Mouse (Mus musculus) kidney, postnatal 25 days (tissue): Measurements from ENCODE around the gene Fbxo41.

Experiments
- DNase-seq, 2 experiments: peaks; one replicate each; pipeline ENCODE4 v3.0.0; 2021; ENCODE audit warnings: mixed read lengths in 2 of 2

Fbxo41 gene

DNA sequence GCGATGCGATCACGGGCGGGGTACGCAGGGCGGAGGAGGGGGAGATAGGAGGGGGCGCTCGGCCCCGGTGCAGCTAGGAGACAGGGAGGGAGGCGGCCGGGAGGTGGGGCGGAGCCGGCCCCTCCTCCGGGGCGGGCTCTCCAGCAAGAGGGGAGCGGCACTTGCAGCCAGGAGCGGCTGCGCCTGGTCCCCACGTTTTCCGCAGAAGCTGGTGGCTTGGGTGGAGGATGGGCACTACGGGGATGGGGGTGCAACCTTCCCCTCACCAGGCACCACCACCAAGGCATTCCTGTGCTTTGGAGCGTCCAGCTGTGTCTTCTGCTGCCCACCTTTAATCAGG lies at the start of gene Fbxo41:
Gene Fbxo41 (minus strand): TSS at position 84 of the 340 bp plus-strand sequence.
- DNase-seq = no peak

DNA sequence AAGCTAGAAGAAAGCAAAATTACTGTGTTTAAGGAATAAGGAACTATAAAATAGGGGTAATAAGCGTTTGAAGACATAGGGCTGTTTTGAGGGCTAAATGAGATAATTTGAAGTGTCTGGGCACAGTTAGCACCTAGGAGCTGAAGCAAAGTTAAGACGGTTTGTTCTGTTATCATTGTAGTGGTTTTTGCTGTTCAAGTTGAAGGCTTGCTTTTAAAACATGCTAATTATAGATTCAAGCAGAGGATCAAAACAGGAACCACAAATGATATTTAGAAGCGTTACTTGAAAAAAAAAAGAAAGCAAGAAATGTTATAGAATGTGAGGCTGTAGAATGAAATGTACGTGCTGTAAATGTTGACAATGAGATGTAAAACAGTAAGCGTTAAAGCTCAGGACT lies 44.8 kb upstream of the Fbxo41 start:
- DNase-seq = no peak

DNA sequence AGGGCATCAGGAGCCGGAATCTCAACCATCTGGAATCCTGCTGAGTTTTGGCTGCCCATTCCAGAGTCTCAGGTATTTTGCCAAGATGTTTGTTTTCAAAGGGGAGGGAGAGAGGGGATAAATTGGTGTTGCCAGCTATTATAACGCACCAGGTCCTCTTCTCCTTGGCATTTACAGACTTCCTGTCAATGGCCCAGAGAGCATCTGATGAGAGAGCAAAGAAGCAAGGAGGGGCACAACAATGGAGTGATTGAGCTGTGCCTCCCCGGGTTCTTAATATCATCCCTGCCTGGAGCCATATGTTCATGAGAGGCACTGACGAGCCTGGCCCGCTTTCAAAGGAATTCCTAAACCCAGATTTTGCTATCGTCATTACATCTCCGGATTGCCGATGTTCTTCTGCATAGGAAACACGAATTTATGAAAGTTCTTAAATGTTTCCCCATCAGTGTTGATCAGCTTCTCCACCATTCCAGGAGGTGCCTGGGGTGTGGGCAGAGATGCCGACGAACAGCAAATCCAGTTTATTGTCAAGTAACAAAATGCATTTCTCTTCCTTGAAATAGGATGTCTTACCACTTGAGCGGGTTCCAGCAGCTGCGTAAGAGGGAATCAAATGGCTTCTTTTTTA lies 41.6 kb upstream of the Fbxo41 start:
- no peak for DNase-seq

DNA sequence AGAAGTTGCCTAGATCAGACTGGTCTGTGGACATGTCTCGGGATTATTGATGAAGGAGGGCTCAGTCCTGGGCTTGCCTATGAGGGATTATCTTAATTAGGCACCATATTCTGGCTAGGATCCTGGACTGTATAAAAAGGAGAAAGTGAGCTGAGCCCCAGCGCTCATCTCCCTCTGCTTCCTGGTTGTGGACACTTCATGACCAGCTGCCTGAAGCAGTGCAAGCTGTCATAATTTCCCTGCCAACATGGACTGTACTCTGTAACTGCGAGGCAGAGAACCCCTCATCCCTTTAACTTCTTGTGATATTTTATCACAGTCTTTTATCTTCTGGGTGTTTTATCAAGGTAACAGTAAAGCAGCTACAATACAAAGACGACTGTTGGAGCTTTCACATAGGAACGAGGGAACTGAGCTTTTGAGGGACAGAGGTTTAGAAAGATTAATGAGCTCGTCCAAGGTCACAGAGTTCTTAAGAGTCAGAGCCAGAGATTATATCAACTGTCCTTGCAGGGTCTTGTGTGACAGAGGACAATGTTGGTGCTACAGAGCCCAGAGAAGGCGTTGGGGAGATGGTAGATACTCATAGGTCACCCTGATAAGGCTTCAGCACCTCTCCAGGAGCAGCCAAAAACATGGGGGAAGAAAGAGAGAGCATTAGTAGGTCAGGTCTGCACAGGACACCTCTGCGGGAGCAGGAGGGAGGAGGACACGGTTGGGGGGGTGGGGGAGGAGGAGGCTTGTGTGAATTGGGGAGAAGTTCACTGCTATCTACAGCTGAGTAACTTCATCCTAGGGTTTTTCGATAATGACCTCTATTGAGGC lies 40.8 kb upstream of the Fbxo41 start:
- no peak for DNase-seq

DNA sequence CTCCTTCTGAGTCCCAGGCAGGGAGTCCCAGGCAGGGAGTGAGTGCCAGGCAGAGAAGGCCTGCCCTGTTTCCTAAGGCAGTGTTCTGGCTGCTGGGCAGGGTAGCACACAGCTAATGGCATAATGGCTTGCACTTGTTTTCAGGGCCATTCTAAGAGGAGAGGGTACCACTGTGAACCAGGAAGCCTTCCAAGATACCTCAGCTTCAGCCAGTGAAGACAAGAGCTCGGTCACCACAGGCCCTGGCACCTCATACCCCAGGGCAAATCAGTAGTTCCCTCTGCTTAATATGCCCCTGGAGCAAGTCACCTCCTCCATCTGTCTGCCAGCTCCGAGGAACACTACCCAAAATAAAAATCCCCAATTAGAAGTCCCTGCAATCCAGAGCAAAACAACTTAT lies 20.0 kb upstream of the Fbxo41 start:
- DNase-seq = no peak

DNA sequence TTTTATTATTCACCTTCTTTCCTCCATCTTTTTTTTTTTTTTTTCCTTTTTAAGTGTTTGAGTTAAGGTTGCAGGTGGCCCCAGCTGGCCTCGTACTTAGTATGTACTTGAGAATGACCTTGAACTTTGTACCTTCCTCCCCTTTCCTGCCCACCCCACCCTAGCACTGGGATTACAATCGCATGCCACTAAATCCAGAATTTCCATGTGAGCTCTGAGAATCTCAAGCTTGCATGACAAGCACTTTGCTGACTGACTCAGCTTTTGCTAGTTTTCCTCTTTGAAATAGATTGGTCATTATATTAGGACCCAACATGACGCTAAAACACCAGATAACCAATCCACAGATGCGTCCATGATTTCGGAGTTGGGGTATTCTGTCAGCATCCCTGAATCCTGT lies 19.2 kb upstream of the Fbxo41 start:
- DNase-seq = no peak

DNA sequence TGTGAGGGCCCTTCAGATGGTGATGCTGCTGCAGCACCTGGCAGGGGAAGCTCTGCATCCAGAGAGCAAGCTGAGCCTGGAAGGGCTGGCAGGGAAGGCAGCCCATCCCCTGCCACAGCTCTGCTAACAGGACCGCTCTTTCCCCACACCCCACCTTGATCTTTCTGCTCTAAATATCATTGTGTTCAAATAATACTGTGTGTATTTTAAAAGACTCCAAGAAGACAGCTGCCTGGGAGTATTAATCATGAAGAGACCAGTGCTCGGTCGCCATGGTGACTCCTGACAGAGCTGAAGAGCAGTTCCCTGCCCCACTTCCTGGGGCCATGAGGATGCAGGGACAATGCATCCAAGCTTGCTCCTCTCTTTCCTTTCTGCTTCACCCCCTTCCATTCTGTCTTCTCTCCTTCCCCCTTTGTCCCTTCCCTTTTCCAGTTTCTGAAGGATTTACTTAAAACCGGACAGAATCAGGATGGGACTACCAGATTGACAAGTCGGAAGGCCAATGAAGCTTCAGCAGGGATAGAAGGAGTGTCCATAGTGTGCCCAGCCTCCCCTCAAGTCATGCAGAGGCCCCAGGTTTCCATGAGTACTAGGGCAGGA lies 15.4 kb upstream of the Fbxo41 start:
- DNase-seq = no peak

DNA sequence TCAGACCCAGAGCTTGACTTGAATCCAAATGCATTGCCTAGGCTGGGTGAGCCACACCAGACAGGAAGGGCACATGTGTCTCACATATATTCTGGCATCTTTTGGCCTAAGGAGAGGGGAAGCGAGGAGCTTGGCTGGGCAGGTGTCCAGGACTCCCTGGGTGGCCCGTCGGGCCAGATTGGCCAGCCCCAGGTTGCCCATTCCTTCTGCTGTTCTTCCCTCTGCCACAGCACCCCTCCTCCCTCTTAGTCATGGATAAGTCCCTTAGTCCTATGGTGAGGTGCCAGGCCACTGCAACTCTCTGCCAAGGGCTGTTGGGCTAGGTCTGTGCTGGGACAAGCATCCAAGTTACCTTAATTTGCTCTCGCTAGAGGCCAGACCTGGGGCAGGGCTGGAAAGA lies 13.1 kb upstream of the Fbxo41 start:
- no peak for DNase-seq

DNA sequence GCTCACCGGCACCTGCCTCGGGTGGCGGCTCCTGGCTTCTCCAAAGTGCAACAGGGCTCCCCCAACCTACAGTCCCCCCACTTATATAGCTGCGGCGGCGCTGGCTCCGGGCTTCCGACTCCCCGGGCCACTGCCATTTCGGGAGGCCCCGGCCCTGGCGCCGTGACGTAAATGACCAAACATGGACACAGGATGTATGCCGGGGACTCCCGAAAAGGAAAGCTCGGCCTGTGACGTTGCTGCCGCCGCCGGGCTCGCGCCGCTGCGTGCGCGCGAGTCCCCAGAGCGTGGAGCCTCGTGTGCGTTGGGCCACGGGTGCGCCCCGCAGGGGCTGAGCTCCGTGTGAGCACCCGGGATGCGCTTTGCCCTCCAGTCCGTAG lies 10.7 kb upstream of the Fbxo41 start, which contains the start of gene Egr4:
Gene Egr4 (minus strand): TSS at position 59 of the 380 bp plus-strand sequence.
- DNase-seq = no peak

DNA sequence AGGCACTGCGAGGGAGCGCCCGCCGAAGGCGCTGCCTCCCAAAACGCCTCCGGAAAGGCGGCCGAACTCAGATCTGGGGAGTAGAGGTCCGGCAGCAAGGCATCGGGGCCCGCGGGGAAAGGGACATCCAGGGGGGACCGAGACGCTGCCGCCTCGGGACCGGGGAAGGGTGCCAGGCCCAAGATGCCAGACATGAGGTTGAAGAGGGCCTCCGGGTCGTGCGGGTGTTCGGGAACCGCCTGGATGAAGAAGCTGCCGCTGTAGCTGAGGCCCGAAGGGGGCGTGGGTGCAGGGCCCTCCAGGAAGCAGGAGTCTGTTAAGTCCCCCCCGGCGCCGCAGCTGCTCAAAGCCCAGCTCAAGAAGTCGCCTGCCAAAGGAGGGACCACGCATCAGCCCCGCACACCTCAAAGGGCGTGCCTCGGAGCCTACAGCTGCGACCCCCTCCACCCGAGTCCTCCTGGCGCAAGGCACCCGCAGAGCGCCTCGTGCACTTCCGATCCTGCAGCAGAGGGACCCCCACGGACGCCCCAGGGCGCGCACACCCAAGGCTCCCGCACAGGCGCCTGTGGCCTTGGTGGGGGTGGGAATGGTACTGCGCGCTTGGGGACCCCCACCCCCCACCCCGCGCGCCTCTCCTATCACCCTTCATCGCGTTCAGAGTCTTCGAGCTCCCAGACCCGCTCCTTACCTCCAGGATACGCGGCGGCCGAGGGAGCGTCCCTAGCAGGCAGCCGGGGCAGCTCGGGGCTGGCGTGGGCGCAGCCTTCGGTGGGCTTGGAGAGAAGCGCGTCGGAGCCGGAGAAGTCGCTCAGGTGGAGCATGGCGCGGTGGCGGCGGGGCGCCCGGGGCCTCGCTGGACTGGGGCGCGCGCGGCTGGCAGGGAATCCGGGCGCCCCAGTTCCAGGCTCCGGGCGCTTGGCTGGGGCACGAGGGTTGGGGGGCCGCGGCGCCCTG lies 10.1 kb upstream of the Fbxo41 start:
- no peak for DNase-seq

DNA sequence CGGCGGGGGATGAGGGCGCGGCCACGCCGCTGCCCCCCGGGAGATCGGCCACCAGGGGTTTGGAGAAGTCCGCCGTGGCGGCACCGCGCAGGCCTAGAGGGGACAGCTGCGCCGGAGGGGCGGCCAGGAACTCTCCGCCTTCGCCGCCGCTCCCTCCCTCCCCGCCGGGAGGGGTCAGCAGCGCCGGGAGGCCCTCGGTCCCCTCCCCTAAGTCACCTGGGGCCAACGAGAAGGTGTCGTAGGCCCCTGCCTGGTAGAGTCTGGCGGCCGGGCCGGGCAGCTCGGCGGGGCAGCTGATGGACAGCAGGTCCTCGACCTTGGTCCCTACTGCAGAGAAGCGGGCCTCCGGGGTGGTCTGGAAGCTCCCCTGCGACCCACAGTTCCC lies 9.3 kb upstream of the Fbxo41 start:
- no peak for DNase-seq

DNA sequence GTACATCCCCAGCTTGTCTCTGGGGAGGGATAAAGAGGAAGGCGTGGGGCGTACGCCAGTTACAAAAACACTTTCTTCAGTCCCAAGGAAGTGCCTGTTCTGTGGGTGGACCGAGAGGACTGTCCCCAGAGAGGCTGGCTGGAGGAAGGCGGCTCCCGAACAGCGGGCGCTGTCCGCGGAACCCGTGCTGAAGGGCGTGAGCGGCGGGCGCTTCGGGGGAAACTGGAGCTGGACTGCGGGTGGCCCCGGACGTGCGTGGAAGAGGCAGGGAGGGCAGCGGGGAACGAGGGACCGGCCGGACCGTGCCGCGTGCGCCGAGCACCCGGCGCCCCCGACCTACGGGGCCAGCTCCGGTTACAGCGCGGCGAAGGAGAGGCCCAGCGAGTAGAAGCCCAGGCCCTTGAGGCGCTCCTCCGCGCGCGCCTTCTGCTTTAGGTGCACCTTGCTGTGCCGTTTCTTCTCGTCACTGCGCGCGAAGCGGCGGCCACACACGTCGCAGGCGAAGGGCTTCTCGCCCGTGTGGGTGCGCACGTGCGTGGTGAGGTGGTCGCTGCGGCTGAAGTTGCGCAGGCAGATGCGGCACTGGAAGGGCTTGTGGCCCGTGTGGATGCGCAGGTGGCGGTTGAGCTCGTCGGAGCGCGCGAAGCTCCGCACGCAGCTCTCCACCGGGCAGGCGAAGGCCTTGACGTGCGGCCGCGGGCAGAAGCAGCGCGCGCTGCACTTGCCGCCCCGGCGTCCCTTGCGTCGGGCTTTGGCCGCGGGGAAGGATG lies 8.7 kb upstream of the Fbxo41 start:
- peak; percentile 28 to 47 for DNase-seq

DNA sequence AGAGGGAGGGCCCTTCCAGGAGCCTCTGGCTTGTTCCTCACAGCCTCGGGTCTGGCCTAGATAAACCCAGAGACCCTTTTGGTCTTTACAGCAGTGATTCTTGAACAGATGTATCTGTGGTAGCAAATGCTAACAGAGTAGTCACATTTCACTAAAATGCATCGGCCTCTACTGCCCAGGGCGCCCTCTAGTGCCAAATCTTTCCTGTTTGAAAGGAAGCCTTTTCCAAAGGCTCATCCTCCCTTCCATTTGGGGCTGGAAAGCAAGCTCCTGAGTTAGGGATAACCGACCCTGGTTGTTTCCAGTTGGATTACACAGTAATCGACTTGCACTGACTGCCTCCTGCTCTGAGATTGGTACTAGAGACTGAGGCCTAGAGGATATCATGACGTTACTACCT lies 7.7 kb upstream of the Fbxo41 start:
- peak in 1 of 2 experiments; percentile 69 for DNase-seq

DNA sequence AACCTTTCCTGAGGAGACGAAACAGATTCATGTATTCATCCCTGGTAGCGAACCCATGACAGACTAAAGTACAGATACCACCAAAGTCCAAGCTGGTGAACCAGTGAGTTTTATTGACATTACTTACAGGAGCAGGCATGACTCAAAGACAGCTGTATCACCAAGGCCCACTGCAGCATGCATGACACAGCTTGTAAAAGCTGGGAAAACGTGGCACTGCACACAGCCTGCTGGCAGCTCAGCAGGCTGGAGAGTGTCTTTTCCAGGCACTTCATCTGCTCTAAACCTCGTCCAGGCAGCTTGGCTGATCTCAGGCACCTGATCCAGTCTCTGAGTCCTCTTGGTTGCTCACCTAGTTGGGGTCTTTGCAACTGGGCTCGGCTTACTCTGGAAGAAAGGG lies 5.8 kb upstream of the Fbxo41 start:
- DNase-seq = no peak

DNA sequence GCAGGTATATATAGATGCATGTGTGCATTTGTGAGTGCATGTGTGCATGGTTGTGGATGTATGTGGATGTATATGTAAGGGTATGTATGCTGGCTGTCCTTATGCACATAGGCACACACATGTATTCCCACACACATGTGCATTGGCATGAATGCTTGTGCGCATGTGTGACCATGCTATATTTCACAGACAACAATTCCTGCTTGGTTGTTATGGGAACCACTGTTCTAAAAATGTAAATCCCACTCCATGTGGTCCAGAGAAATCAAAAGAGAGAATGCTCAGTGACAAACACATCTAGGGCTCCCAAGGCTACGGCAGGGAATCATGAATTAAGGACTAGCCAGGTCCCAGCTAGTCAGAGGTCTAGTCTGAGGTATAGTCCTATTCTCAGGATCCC lies 2.1 kb upstream of the Fbxo41 start:
- DNase-seq = no peak

DNA sequence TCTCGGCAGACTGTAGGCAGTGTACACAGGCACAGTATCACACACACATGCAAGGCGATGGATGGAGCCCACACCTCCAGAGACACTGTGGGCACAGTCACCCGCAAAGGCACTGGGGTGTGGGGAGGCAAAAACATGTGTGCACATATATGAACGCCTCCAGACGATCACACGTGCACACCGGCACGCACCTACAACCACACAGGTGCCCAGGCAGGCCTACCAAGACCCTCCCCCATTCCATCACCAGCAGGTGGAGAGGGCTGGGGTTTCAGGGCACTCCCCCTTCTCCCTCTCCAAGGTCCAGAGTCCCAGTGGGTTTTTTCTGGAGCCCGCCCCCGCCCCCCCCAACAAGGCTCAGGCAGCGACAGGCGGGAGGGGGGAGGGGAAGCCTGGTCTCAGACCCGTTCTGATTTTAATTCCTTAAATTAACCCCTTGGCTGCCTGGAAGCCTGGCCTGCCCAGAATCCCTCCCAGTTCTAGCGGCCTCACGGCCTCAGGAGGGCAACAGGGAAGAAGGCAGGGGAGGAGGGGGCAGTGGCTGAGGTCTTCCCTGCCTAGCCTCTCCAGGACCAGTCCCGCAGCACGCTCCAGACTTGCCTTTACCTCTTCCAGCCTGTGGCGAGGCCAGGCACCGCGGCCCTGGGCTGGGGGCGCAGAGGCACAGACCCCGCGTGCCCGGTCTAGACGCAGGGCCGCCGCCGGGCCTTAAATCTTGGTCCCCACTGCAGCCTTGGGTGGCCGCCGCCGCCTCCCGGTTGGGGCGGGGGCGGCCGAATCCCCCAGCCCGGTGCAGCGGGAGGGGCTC lies 487 bp downstream of the Fbxo41 start:
- DNase-seq = no peak

DNA sequence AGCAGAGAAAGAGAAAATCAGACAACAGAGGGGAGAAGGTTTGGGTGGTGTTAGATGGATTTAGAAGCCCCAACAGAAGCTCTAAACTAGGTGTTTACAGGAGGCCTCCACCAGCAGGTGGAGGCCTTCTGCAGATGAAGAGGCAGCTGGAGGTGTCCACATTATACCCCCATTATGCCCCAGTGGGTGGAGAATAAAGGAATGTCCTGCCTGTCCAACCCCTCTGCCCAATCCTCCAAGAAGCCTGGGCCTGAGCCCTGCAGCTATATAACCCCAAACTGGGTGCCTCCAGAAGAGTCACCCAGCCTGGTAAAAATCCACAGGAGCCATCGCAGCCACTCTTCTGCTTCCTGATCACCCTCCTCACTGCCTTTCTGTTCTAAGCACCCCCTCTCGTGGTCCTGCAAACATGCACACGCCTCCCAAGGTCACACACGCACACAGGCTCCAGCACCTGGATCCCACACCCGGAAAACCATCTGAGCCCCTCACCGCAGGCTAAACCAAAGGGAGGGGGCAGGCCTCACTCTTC lies 1.2 kb downstream of the Fbxo41 start:
- no peak for DNase-seq

DNA sequence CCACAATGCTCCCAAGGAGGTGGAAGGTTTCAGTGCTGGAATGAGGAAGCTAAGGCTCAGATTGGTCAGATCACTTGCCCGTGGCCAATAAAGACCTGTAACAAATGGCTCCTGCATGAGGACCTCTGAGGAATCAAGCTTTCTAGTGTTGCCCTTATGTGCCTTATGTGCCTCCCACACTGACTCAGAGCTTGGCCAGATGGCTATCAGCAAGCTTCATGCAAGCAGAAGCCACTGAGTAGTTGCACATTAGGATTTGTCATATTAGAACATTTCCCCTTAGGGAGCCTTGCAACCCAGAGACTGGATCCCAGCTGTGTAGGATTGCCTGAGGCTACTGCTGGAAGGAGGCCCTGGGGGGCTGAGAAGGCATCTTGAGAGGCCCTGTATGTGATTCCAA lies 2.4 kb downstream of the Fbxo41 start:
- no peak for DNase-seq

DNA sequence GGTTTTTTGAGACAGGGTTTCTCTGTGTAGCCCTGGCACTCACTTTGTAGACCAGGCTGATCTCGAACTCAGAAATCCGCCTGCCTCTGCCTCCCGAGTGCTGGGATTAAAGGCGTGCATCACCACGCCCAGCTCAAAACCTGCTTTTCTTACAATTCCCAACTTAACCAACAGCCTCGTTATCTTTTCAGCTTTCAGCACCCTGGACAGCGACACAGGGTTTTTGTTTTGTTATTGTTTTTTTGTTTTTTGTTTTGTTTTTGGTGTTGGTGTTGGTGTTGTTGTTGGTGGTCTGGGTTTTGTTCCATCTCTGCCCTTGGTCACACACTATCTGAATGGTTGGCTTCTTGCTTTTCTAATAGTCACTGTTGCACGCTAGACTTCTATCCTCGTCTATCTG lies 4.6 kb downstream of the Fbxo41 start:
- DNase-seq = peak in 1 of 2 experiments; percentile 36

DNA sequence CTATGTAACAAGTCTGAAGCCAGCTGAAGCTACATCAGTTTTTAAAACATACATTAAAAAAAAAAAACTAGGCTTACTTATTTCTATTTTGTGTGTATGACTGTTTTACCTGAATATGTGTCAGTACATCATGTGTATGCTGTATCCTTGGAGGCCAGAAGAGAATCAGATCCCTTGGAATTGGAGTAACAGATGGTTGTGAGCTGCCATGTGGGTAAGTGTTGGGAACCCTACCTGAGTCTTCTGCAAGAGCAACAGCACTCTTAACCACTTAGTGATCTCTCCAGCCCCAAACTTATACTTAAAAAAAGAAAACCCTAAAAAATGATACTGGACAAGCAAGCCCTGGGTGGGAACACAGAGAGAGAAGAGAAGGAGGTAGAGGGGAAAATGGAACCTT lies 5.8 kb downstream of the Fbxo41 start:
- no peak for DNase-seq

DNA sequence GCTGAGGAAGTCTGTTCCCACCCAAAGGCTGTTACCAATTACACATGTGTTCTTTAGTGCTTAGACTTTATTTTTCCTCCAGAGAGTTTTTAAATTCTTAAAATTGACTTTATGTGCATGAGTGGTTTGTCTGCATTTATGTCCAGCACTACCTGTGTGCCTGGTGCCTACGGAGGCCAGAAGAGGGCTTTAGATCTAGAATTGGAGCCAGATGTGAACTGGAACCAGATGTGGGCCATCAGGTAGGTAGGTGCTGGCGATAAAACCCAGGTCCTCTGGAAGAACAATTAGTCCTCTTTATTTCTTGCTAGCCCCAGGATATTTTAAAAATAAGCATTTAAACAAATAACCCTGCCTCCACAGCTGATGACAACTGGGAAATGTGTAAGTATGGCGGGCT lies 11.2 kb downstream of the Fbxo41 start:
- no peak for DNase-seq
